In genomic region chr5:101239298-101240118, GRCm38 (mm10) we compare ENCODE assay signal across 11 mouse cellular contexts.
DNase-seq lines count a peak whose midpoint lies in the region; ATAC-seq lines count a peak whose summit lies in the region.
"Had no signal": no experiment of that assay in that cellular context is flagged by ENCODE, and none has a peak within 500 bp of the region (broad histone marks: within the 10 kb centered on the region; RNA-seq: fewer than 3 reads in every experiment).

No protein-coding gene starts in this region.

- no peaks in the 10 kb centered on the region for H3K9me3 ChIP-seq in embryonic facial prominence, embryonic 10.5 days
- no peaks in the 10 kb centered on the region for H3K9me3 ChIP-seq in liver, embryonic 16.5 days (replicated peaks; ENCODE audit: control insufficient read depth, low read length)
- H3K9me3 ChIP-seq in midbrain, embryonic 15.5 days, result no peaks in the 10 kb centered on the region
- H3K9me3 ChIP-seq in kidney, embryonic 14.5 days (ENCODE audit: control insufficient read depth, low read length), result no peaks in the 10 kb centered on the region

- 78% methylated on average over 16 of the region's 16 CpGs for WGBS in embryonic facial prominence, embryonic 10.5 days
- 25% methylated on average over 16 of the region's 16 CpGs for WGBS in liver, embryonic 16.5 days (ENCODE audit: insufficient replicate concordance)
- 80% methylated on average over 16 of the region's 16 CpGs for WGBS in midbrain, embryonic 15.5 days
- WGBS in kidney, embryonic 14.5 days, result 79% methylated on average over 16 of the region's 16 CpGs

- H3K4me2 ChIP-seq in liver, embryonic 16.5 days (ENCODE audit: low read depth, low read length), result peak overlapping the region; percentile 26
- no peak overlapping the region for H3K4me2 ChIP-seq in midbrain, embryonic 15.5 days
- H3K4me2 ChIP-seq in kidney, embryonic 14.5 days (replicated peaks; ENCODE audit: low read depth, low read length), result no peak overlapping the region

- H3K27me3 ChIP-seq in embryonic facial prominence, embryonic 10.5 days (replicated peaks; ENCODE audit: low read depth, poor library complexity, severe bottlenecking), result no peaks in the 10 kb centered on the region
- no peaks in the 10 kb centered on the region for H3K27me3 ChIP-seq in liver, embryonic 16.5 days (ENCODE audit: control insufficient read depth, insufficient read depth, low read depth, low read length)
- no peaks in the 10 kb centered on the region for H3K27me3 ChIP-seq in midbrain, embryonic 15.5 days (replicated peaks)
- no peaks in the 10 kb centered on the region for H3K27me3 ChIP-seq in kidney, embryonic 14.5 days (ENCODE audit: control insufficient read depth, insufficient read depth, low read length)

- no peak overlapping the region for H3K4me3 ChIP-seq in embryonic facial prominence, embryonic 10.5 days
- H3K4me3 ChIP-seq in liver, embryonic 16.5 days (ENCODE audit: low read depth, low read length), result peak overlapping the region; percentile 28
- no peak overlapping the region for H3K4me3 ChIP-seq in midbrain, embryonic 15.5 days
- H3K4me3 ChIP-seq in kidney, embryonic 14.5 days (ENCODE audit: low read length), result no peak overlapping the region

- no peaks in the 10 kb centered on the region for H3K36me3 ChIP-seq in embryonic facial prominence, embryonic 10.5 days (replicated peaks)
- H3K36me3 ChIP-seq in liver, embryonic 16.5 days (ENCODE audit: control insufficient read depth, insufficient read depth), result no peaks in the 10 kb centered on the region
- H3K36me3 ChIP-seq in midbrain, embryonic 15.5 days (replicated peaks), result no peaks in the 10 kb centered on the region
- no peaks in the 10 kb centered on the region for H3K36me3 ChIP-seq in kidney, embryonic 14.5 days (ENCODE audit: control insufficient read depth, insufficient read depth, low read length)

- H3K4me1 ChIP-seq in embryonic facial prominence, embryonic 10.5 days, result 0 out of 2 replicates have a peak, but pooled peaks cover 4% of the 10 kb centered on the region
- no peaks in the 10 kb centered on the region for H3K4me1 ChIP-seq in liver, embryonic 16.5 days (ENCODE audit: control insufficient read depth, low read depth, low read length)
- H3K4me1 ChIP-seq in midbrain, embryonic 15.5 days, result no peaks in the 10 kb centered on the region
- H3K4me1 ChIP-seq in kidney, embryonic 14.5 days (ENCODE audit: control insufficient read depth, insufficient read depth, low read length), result no peaks in the 10 kb centered on the region

- no peak overlapping the region for H3K27ac ChIP-seq in embryonic facial prominence, embryonic 10.5 days (replicated peaks)
- H3K27ac ChIP-seq in liver, embryonic 16.5 days (ENCODE audit: low read length), result no peak overlapping the region
- H3K27ac ChIP-seq in midbrain, embryonic 15.5 days, result no peak overlapping the region
- H3K27ac ChIP-seq in kidney, embryonic 14.5 days (ENCODE audit: low read depth, low read length), result no peak overlapping the region

- no peak overlapping the region for H3K9ac ChIP-seq in liver, embryonic 16.5 days (ENCODE audit: low read depth, low read length)
- no peak overlapping the region for H3K9ac ChIP-seq in midbrain, embryonic 15.5 days
- no peak overlapping the region for H3K9ac ChIP-seq in kidney, embryonic 14.5 days (ENCODE audit: low read depth, low read length)

- DNase-seq in CD8-positive naive resting alpha-beta T cell, adult 2 months (ENCODE audit: low read depth in 2 of 2, low spot score in 2 of 2), result peak; percentile 5 to 14
- DNase-seq in embryonic facial prominence, embryonic 10.5 days (ENCODE audit: low spot score), result peak; percentile 27
- DNase-seq in spleen, adult 12 weeks (ENCODE audit: low spot score), result peak; percentile 2
- DNase-seq in cerebellum, postnatal 36 days, result no peak
- no peak for DNase-seq in testis, postnatal 10 days (ENCODE audit: low spot score)
- DNase-seq: gastrocnemius, postnatal 25 days; left cerebral cortex, postnatal 4 days; right cerebral cortex, postnatal 4 days had no signal

- no peak for ATAC-seq in liver, embryonic 16.5 days (ENCODE audit: low read depth)
- no peak for ATAC-seq in midbrain, embryonic 15.5 days (replicated peaks)
- no peak for ATAC-seq in kidney, embryonic 14.5 days (ENCODE audit: low FRiP score, low TSS enrichment)

Comparison
In these comparisons a context has a peak if more than half of its experiments do, and no peak if none do; other contexts are left out.
1. DNase-seq: peak in CD8-positive naive resting alpha-beta T cell, adult 2 months (2 of 2), embryonic facial prominence, embryonic 10.5 days (single experiment) and spleen, adult 12 weeks (single experiment); none in cerebellum, postnatal 36 days (0 of 2) and testis, postnatal 10 days (single experiment).